Mouse (Mus musculus) frontal cortex, adult (tissue): ENCODE results near the gene Gm20388.

Experiments used
- ATAC-seq: cut with Nextera tagmentation; 2 replicates; pipeline ENCODE4 v1.9.2; 2017; ENCODE audit warnings: mild to moderate bottlenecking, moderate library complexity, mixed read lengths; ENCODE audit not compliant: low TSS enrichment

Gm20388 gene

GRCm38 (mm10) chr8:123726759-123727158, 3816.1 kb downstream of the Gm20388 start:
- ATAC-seq: peak; percentile 17; the same call in 1 of the 2 replicates

GRCm38 (mm10) chr8:123729055-123729785, 3818.6 kb downstream of the Gm20388 start:
- peak; percentile 76 for ATAC-seq

- peak; percentile 47; the same call in 1 of the 2 replicates for ATAC-seq
Observed at GRCm38 (mm10) chr8:123729786-123730411, 3819.3 kb downstream of the Gm20388 start.

GRCm38 (mm10) chr8:123732332-123732731, 3821.7 kb downstream of the Gm20388 start:
- no peak for ATAC-seq

GRCm38 (mm10) chr8:123734486-123734885, 3823.8 kb downstream of the Gm20388 start:
- ATAC-seq: no peak

- ATAC-seq: no peak
Observed at GRCm38 (mm10) chr8:123736974-123737373, 3826.3 kb downstream of the Gm20388 start.

GRCm38 (mm10) chr8:123740263-123740662, 3829.6 kb downstream of the Gm20388 start:
- peak; percentile 81; the same call in 1 of the 2 replicates for ATAC-seq

GRCm38 (mm10) chr8:123741232-123741631, 3830.6 kb downstream of the Gm20388 start:
- ATAC-seq: no peak

GRCm38 (mm10) chr8:123746488-123746887, 3835.8 kb downstream of the Gm20388 start:
- ATAC-seq: no peak

GRCm38 (mm10) chr8:123747772-123748171, 3837.1 kb downstream of the Gm20388 start:
- no peak for ATAC-seq

- ATAC-seq: no peak
Observed at GRCm38 (mm10) chr8:123750171-123750693, 3839.6 kb downstream of the Gm20388 start.

- no peak; the same call in 1 of the 2 replicates for ATAC-seq
Observed at GRCm38 (mm10) chr8:123752773-123753468, 3842.3 kb downstream of the Gm20388 start.

- peak; percentile 32; the same call in 1 of the 2 replicates for ATAC-seq
Observed at GRCm38 (mm10) chr8:123753604-123754375, 3843.1 kb downstream of the Gm20388 start.

- ATAC-seq: no peak
Observed at GRCm38 (mm10) chr8:123754538-123755431, 3844.1 kb downstream of the Gm20388 start.

- no peak for ATAC-seq
Observed at GRCm38 (mm10) chr8:123756901-123757300, 3846.3 kb downstream of the Gm20388 start.

GRCm38 (mm10) chr8:123758935-123759334, 3848.3 kb downstream of the Gm20388 start:
- peak; percentile 28; the same call in 1 of the 2 replicates for ATAC-seq

GRCm38 (mm10) chr8:123759933-123760332, 3849.3 kb downstream of the Gm20388 start:
- no peak for ATAC-seq

GRCm38 (mm10) chr8:123760579-123760978, 3849.9 kb downstream of the Gm20388 start:
- ATAC-seq: no peak

GRCm38 (mm10) chr8:123761266-123761882, 3850.7 kb downstream of the Gm20388 start:
- peak; percentile 18; the same call in 1 of the 2 replicates for ATAC-seq

- ATAC-seq: no peak
Observed at GRCm38 (mm10) chr8:123761883-123762270, 3851.2 kb downstream of the Gm20388 start.
